ENCODE assay signal across 24 mouse cellular contexts in genomic region chr10:87686785-87687184, GRCm38 (mm10).
"Had no signal": no experiment of that assay in that cellular context is flagged by ENCODE, and none has a peak within 500 bp of the region (broad histone marks: within the 10 kb centered on the region; RNA-seq: fewer than 3 reads in every experiment).

No protein-coding gene starts in this region.

- H3K27me3 ChIP-seq: heart, embryonic 12.5 days; hindbrain, embryonic 12.5 days; intestine, embryonic 15.5 days; limb, embryonic 13.5 days; limb, embryonic 15.5 days; liver, embryonic 12.5 days had no signal

- H3K27ac ChIP-seq: heart, adult 2 months; heart, embryonic 10.5 days; hindbrain, embryonic 10.5 days; hindbrain, embryonic 12.5 days; hindbrain, embryonic 14.5 days; intestine, embryonic 15.5 days; layer of hippocampus, adult 2 months; left cerebral cortex, adult 2 months; limb, embryonic 13.5 days; limb, embryonic 15.5 days; liver, embryonic 12.5 days; liver, embryonic 14.5 days had no signal

- DNase-seq: gastrocnemius, postnatal 10 days; gastrocnemius, postnatal 36 days; heart, adult 11 months; heart, adult 2 months; heart, postnatal 10 days; heart, postnatal 4 days; kidney, adult 18-20 months; kidney, adult 8-10 months; kidney, postnatal 10 days; kidney, postnatal 25 days; kidney, postnatal 4 days; left cerebral cortex, postnatal 4 days had no signal

- H3K4me1 ChIP-seq: heart, embryonic 10.5 days; heart, embryonic 12.5 days; hindbrain, embryonic 12.5 days; intestine, embryonic 15.5 days; limb, embryonic 13.5 days; limb, embryonic 15.5 days; liver, embryonic 12.5 days had no signal

- H3K9me3 ChIP-seq: heart, embryonic 10.5 days; heart, embryonic 12.5 days; hindbrain, embryonic 10.5 days; hindbrain, embryonic 12.5 days; intestine, embryonic 15.5 days; limb, embryonic 13.5 days; limb, embryonic 15.5 days; liver, embryonic 12.5 days had no signal

- H3K4me3 ChIP-seq: heart, adult 2 months; heart, embryonic 10.5 days; heart, embryonic 12.5 days; hindbrain, embryonic 10.5 days; hindbrain, embryonic 12.5 days; intestine, embryonic 15.5 days; layer of hippocampus, adult 2 months; left cerebral cortex, adult 2 months; limb, embryonic 13.5 days; limb, embryonic 15.5 days; liver, embryonic 12.5 days had no signal

- H3K9ac ChIP-seq: heart, embryonic 12.5 days; hindbrain, embryonic 12.5 days; hindbrain, embryonic 14.5 days; intestine, embryonic 15.5 days; limb, embryonic 13.5 days; limb, embryonic 15.5 days; liver, embryonic 12.5 days; liver, embryonic 14.5 days had no signal

- H3K36me3 ChIP-seq: heart, embryonic 10.5 days; heart, embryonic 12.5 days; hindbrain, embryonic 10.5 days; hindbrain, embryonic 12.5 days; intestine, embryonic 15.5 days; limb, embryonic 13.5 days; limb, embryonic 15.5 days; liver, embryonic 12.5 days had no signal

- H3K4me2 ChIP-seq: heart, embryonic 12.5 days; hindbrain, embryonic 12.5 days; hindbrain, embryonic 14.5 days; intestine, embryonic 15.5 days; limb, embryonic 13.5 days; limb, embryonic 15.5 days; liver, embryonic 12.5 days had no signal
